Mouse (Mus musculus) small intestine, adult 2 months (tissue): Measurements from ENCODE around the gene Ipo11.

Experiments
- CTCF ChIP-seq: fragments of 200-500 bp; IDR thresholded peaks from 2 replicates; pipeline ENCODE4 v1.5.1; 2012; ENCODE audit warnings: low read depth, mild to moderate bottlenecking, control low read depth, inconsistent platforms, low read length, moderate library complexity, mixed read lengths; ENCODE audit not compliant: insufficient replicate concordance, insufficient read length; ENCODE audit errors: extremely low read depth
- POLR2A ChIP-seq: fragments of 200-500 bp; IDR thresholded peaks from 2 replicates; pipeline ENCODE4 v1.6.1; 2012; ENCODE audit warnings: low read depth, mild to moderate bottlenecking, control low read depth, inconsistent platforms, low read length, moderate library complexity

GRCm38 (mm10) chr13:106807303-106807702, 129.5 kb downstream of the Ipo11 start:
- TF ChIP-seq CTCF (no peak), POLR2A (no peak)
